21 mouse cellular contexts compared by ENCODE assay signal in the genomic region with DNA sequence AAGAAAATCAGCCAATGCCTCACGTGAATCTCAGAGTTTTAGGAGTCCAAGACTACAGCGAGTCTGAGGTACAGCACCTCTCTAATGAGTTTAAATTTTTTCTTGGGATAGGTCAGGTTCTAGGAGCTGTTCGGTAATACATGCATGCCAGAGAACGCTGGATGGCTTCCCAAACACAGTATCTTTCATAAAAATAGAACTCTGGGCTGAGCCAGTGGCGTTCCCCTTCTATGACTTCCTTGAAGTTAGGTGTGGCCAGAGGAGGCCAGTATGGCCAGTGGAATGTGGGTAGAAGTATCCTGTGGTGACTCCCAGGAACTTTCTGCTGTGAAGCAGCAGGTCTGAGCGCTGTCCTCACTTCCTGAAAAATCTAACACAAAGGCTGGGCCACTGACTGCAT.
DNase-seq lines count a peak whose midpoint lies in the region; ATAC-seq and TF ChIP-seq lines count a peak whose summit lies in the region.
"Had no signal": no experiment of that assay in that cellular context is flagged by ENCODE, and none has a peak within 500 bp of the region (broad histone marks: within the 10 kb centered on the region; RNA-seq: fewer than 3 reads in every experiment).

No protein-coding gene starts in this region.

- H3K4me3 ChIP-seq in heart, embryonic 10.5 days: no peak overlapping the region
- no peak overlapping the region for H3K4me3 ChIP-seq in intestine, postnatal 0 days (ENCODE audit: low read depth, low read length)
- H3K4me3 ChIP-seq: forebrain, embryonic 10.5 days; limb, embryonic 12.5 days; midbrain, embryonic 15.5 days; neural tube, embryonic 15.5 days; stomach, embryonic 15.5 days had no signal

- H3K27me3 ChIP-seq in heart, embryonic 10.5 days (ENCODE audit: insufficient read depth, poor library complexity, severe bottlenecking): no peaks in the 10 kb centered on the region
- no peaks in the 10 kb centered on the region for H3K27me3 ChIP-seq in intestine, postnatal 0 days (replicated peaks; ENCODE audit: control insufficient read depth, insufficient read depth, low read length)
- H3K27me3 ChIP-seq: limb, embryonic 12.5 days; midbrain, embryonic 15.5 days; neural tube, embryonic 15.5 days; stomach, embryonic 15.5 days had no signal

- no peak for ATAC-seq in intestine, postnatal 0 days
- ATAC-seq: CD4-positive, CD25-positive, alpha-beta regulatory T cell, adult 4 months; forebrain, postnatal 0 days; midbrain, embryonic 15.5 days had no signal

- no peak overlapping the region for H3K4me2 ChIP-seq in intestine, postnatal 0 days (replicated peaks; ENCODE audit: low read depth)
- H3K4me2 ChIP-seq: limb, embryonic 12.5 days; midbrain, embryonic 15.5 days; neural tube, embryonic 15.5 days; stomach, embryonic 15.5 days had no signal

- no peaks in the 10 kb centered on the region for H3K36me3 ChIP-seq in heart, embryonic 10.5 days
- no peaks in the 10 kb centered on the region for H3K36me3 ChIP-seq in intestine, postnatal 0 days (ENCODE audit: control insufficient read depth, insufficient read depth)
- H3K36me3 ChIP-seq: forebrain, embryonic 10.5 days; limb, embryonic 12.5 days; midbrain, embryonic 15.5 days; neural tube, embryonic 15.5 days; stomach, embryonic 15.5 days had no signal

- TF ChIP-seq CTCF in intestine, postnatal 0 days (IDR thresholded peaks at IDR 0.05; ENCODE audit: low read depth): no peak

- no peak overlapping the region for H3K27ac ChIP-seq in heart, embryonic 10.5 days
- H3K27ac ChIP-seq in intestine, postnatal 0 days (ENCODE audit: low read depth, low read length): peak overlapping the region; percentile 88
- H3K27ac ChIP-seq: forebrain, embryonic 10.5 days; limb, embryonic 12.5 days; liver, embryonic 14.5 days; midbrain, embryonic 15.5 days; neural tube, embryonic 15.5 days; stomach, embryonic 15.5 days had no signal

- peaks cover 9% of the 10 kb centered on the region; the same call in 1 of the 2 replicates for H3K4me1 ChIP-seq in heart, embryonic 10.5 days
- peaks cover 11% of the 10 kb centered on the region; the same call in 1 of the 2 replicates for H3K4me1 ChIP-seq in intestine, postnatal 0 days (replicated peaks; ENCODE audit: control insufficient read depth, insufficient read depth, low read length)
- H3K4me1 ChIP-seq: forebrain, embryonic 10.5 days; limb, embryonic 12.5 days; midbrain, embryonic 15.5 days; neural tube, embryonic 15.5 days had no signal

- H3K9ac ChIP-seq in intestine, postnatal 0 days (ENCODE audit: low read depth, low read length): 0 out of 2 replicates have a peak overlapping the region, but pooled peaks have one; percentile 28
- H3K9ac ChIP-seq: forebrain, postnatal 0 days; limb, embryonic 12.5 days; liver, embryonic 14.5 days; midbrain, embryonic 15.5 days; neural tube, embryonic 15.5 days; stomach, embryonic 15.5 days had no signal

- H3K9me3 ChIP-seq in heart, embryonic 10.5 days: no peaks in the 10 kb centered on the region
- no peaks in the 10 kb centered on the region for H3K9me3 ChIP-seq in intestine, postnatal 0 days (ENCODE audit: control insufficient read depth)
- H3K9me3 ChIP-seq: forebrain, embryonic 10.5 days; limb, embryonic 12.5 days; midbrain, embryonic 15.5 days; neural tube, embryonic 15.5 days; stomach, embryonic 15.5 days had no signal

- peak; percentile 90 for DNase-seq in heart, adult 11 months
- DNase-seq in heart, embryonic 10.5 days (ENCODE audit: low spot score): no peak
- DNase-seq in kidney, adult 9 months: peak; percentile 39
- no peak for DNase-seq in kidney, postnatal 4 days
- DNase-seq in heart, postnatal 10 days: peak; percentile 75
- no peak for DNase-seq in embryo, embryonic 11 days
- no peak for DNase-seq in cerebellum, postnatal 4 days (ENCODE audit: low spot score in 2 of 2)
- DNase-seq: adrenal gland, postnatal 14 days; cerebellum, adult 11 months; cerebellum, postnatal 10 days; forebrain, postnatal 0 days; right cerebral cortex, postnatal 14 days; thymus, adult 2 months had no signal

- intact Hi-C loops in heart, postnatal 10 days (cut with DNase I): no loop called here

- 83% methylated on average over 6 of the region's 6 CpGs for WGBS in heart, embryonic 10.5 days
- 69% methylated on average over 6 of the region's 6 CpGs for WGBS in intestine, postnatal 0 days

Comparison
In these comparisons a context has a peak if more than half of its experiments do, and no peak if none do; other contexts are left out.
1. DNase-seq: peak in heart, adult 11 months (single experiment), kidney, adult 9 months (single experiment) and heart, postnatal 10 days (2 of 2); none in heart, embryonic 10.5 days (single experiment), kidney, postnatal 4 days (0 of 2), embryo, embryonic 11 days (single experiment) and cerebellum, postnatal 4 days (0 of 2).